Mouse (Mus musculus): ENCODE data around the gene Gm20509. TPM values are rescaled to one million over a fixed set of nuclear protein-coding genes. Genes with fewer than 3 reads are reported as not detected.

Gene Gm20509
- not detected in 2 replicates for polyA plus RNA-seq (2014; fragmentation: Nextera tagmentation; extraction: Ambion mirVana)

DNA sequence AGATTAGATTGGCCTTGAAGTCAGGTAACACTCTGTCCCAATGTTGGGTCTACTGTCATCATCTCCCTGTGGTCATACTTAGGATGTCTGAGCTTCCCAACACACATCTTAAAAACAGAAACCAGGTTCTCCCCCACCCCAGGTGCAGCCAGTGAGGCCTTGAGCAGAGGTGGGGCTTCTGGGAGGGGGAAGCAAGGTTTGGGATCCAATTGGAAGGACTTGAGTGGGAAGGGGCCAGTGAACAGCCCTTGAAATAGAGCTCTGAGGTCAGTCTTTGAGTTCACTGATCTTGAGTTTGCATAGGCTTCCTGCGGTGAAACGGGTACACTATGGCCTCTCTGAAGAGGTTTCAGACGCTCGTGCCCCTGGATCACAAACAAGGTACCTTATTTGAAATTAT lies at the start of gene Gm20509:
TSS of gene Gm20509 (plus strand) at position 290 of the 400 bp plus-strand sequence.
- WGBS, result 84% methylated on average over 4 of the region's 4 CpGs
- H3K27me3 ChIP-seq (ENCODE audit: insufficient read depth, low read length), result peaks cover 17% of the 10 kb centered on the region; the same call in 1 of the 2 replicates
- TF ChIP-seq CTCF (IDR thresholded peaks at IDR 0.05; ENCODE audit: low read depth), result no peak

DNA sequence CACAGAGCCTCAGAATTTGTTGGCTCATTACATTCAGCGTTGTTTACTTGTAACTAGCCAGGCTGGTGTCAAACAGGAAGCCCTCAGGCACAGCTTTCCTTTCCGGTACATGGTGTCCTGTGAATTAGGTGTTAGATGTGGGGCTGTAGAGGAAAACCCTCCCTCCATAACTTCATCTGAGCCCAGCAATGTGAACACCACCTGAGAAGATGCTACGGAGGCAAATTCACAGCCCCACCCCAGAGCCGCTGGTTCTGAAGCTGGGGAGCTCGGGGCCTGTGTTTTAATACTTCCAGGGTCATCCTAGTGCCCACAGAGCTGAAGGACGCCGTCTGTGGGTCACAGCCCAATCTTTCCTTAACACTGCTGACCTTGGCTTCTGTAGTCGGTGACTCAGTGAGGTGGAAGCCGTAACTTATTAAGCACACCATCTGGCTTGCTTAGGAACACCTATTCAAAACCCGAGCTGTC lies 46.8 kb upstream of the Gm20509 start:
- TF ChIP-seq CTCF (IDR thresholded peaks at IDR 0.05; ENCODE audit: low read depth), result no peak
- no peak overlapping the region for H3K9ac ChIP-seq
- DNase-seq (no peak), ATAC-seq (ENCODE audit: insufficient read depth) (no peak)
- H3K27me3 ChIP-seq (ENCODE audit: insufficient read depth, low read length), result no peaks in the 10 kb centered on the region
- no peak overlapping the region for H3K4me2 ChIP-seq
- WGBS, result 39% methylated on average over 10 of the region's 10 CpGs
- H3K27ac ChIP-seq (ENCODE audit: low read depth), result no peak overlapping the region
- H3K9me3 ChIP-seq (ENCODE audit: low read depth, low read length), result no peaks in the 10 kb centered on the region
- H3K36me3 ChIP-seq (ENCODE audit: insufficient read depth), result no peaks in the 10 kb centered on the region
- no peaks in the 10 kb centered on the region for H3K4me1 ChIP-seq (ENCODE audit: insufficient read depth)
- H3K4me3 ChIP-seq (ENCODE audit: low read depth, low read length), result no peak overlapping the region

More for the DNA sequence above, at the start of gene Gm20509:
- no peak for DNase-seq
- peak within 1 kb of the TSS; percentile 85 for H3K4me2 ChIP-seq
- H3K9me3 ChIP-seq (ENCODE audit: low read depth, low read length), result no peaks in the 10 kb centered on the region
- H3K9ac ChIP-seq, result peak within 1 kb of the TSS; percentile 43
- no peak for ATAC-seq (ENCODE audit: insufficient read depth)
- peak within 1 kb of the TSS; percentile 39 for H3K4me3 ChIP-seq (ENCODE audit: low read depth, low read length)
- no peaks in the 10 kb centered on the region for H3K36me3 ChIP-seq (ENCODE audit: insufficient read depth)
- H3K4me1 ChIP-seq (ENCODE audit: insufficient read depth), result peaks cover 8% of the 10 kb centered on the region; the same call in 1 of the 2 replicates
- no peak within 1 kb of the TSS for H3K27ac ChIP-seq (ENCODE audit: low read depth)

- no peak overlapping the region for H3K27ac ChIP-seq (ENCODE audit: low read depth)
- H3K27me3 ChIP-seq (ENCODE audit: insufficient read depth, low read length), result no peaks in the 10 kb centered on the region
- H3K36me3 ChIP-seq (ENCODE audit: insufficient read depth), result no peaks in the 10 kb centered on the region
- no peak overlapping the region for H3K4me2 ChIP-seq
- H3K9ac ChIP-seq, result no peak overlapping the region
- TF ChIP-seq CTCF (IDR thresholded peaks at IDR 0.05; ENCODE audit: low read depth), result no peak
- DNase-seq, result no peak
- no peaks in the 10 kb centered on the region for H3K9me3 ChIP-seq (ENCODE audit: low read depth, low read length)
- H3K4me1 ChIP-seq (ENCODE audit: insufficient read depth), result 0 out of 2 replicates have a peak, but pooled peaks cover 3% of the 10 kb centered on the region
- no peak for ATAC-seq (ENCODE audit: insufficient read depth)
- no peak overlapping the region for H3K4me3 ChIP-seq (ENCODE audit: low read depth, low read length)
- WGBS, result 78% methylated on average over 4 of the region's 4 CpGs
Observed at GRCm38 (mm10) chr9:73059224-73059623, 43.0 kb upstream of the Gm20509 start.

GRCm38 (mm10) chr9:73063621-73064290 lies 38.5 kb upstream of the Gm20509 start:
- Histone ChIP-seq H3K36me3 (ENCODE audit: insufficient read depth) (no peaks in the 10 kb centered on the region), H3K9me3 (ENCODE audit: low read depth, low read length) (no peaks in the 10 kb centered on the region), H3K9ac (no peak overlapping the region), H3K27ac (ENCODE audit: low read depth) (no peak overlapping the region), H3K4me2 (peak overlapping the region; percentile 48), H3K27me3 (ENCODE audit: insufficient read depth, low read length) (no peaks in the 10 kb centered on the region), H3K4me3 (ENCODE audit: low read depth, low read length) (no peak overlapping the region), H3K4me1 (ENCODE audit: insufficient read depth) (peaks cover 11% of the 10 kb centered on the region; the same call in 1 of the 2 replicates)
- 23% methylated on average over 15 of the region's 15 CpGs for WGBS
- DNase-seq (peak; percentile 16), ATAC-seq (ENCODE audit: insufficient read depth) (no peak)
- TF ChIP-seq CTCF (IDR thresholded peaks at IDR 0.05; ENCODE audit: low read depth), result no peak

DNA sequence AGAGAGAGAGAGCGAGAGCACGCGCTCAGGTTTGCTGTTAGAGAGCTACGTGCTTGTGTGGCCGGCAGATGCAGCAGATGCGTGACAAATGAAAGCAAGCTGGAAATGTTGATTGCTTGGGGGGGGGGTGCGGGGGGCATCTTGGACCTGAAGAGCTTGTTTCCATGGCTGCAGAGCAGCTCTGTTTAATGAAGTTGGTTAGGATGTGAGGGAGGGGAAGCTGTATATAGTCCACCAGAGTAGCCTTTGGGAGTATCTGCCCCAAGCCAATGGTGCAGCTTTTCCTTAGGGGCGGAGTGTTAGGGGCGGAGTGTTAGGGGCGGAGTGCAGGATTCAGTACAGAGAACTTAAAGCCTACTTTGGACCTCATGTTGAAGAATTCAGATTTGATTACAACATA lies 35.2 kb upstream of the Gm20509 start:
- no peak overlapping the region for H3K4me3 ChIP-seq (ENCODE audit: low read depth, low read length)
- H3K27ac ChIP-seq (ENCODE audit: low read depth), result no peak overlapping the region
- H3K27me3 ChIP-seq (ENCODE audit: insufficient read depth, low read length), result no peaks in the 10 kb centered on the region
- no peaks in the 10 kb centered on the region for H3K9me3 ChIP-seq (ENCODE audit: low read depth, low read length)
- no peak for TF ChIP-seq CTCF (IDR thresholded peaks at IDR 0.05; ENCODE audit: low read depth)
- H3K36me3 ChIP-seq (ENCODE audit: insufficient read depth), result no peaks in the 10 kb centered on the region
- peaks cover 11% of the 10 kb centered on the region; the same call in 1 of the 2 replicates for H3K4me1 ChIP-seq (ENCODE audit: insufficient read depth)
- peak; percentile 78 for ATAC-seq (ENCODE audit: insufficient read depth)
- WGBS, result 25% methylated on average over 9 of the region's 10 CpGs
- H3K4me2 ChIP-seq, result peak overlapping the region; percentile 44; the same call in 1 of the 2 replicates
- H3K9ac ChIP-seq, result no peak overlapping the region
- peak; percentile 57 for DNase-seq

DNA sequence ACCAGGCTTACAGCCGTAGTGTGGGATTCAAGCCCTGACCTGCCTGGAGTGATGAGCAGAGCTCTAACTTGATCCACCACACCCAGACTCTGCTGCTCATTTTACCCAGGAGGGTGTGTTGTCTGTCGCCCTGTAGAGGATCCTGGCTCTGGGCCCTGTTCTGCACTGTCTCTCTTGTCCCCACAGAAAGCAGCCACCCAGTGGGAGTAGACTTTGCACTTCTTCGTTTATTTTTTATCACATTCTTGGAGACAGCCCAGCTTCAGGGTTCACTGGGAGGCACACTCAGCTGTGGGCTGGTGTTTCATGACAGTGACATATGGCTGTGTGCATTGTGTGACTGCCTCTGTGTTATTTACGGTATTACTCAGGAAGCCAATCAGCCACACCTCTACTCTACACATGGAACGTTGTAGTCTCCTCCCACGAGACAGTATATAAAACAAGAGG lies 34.0 kb upstream of the Gm20509 start:
- Histone ChIP-seq H3K4me2 (0 out of 2 replicates have a peak overlapping the region, but pooled peaks have one; percentile 0), H3K27ac (ENCODE audit: low read depth) (peak overlapping the region; percentile 26; the same call in 1 of the 2 replicates), H3K27me3 (ENCODE audit: insufficient read depth, low read length) (no peaks in the 10 kb centered on the region), H3K4me1 (ENCODE audit: insufficient read depth) (peaks cover 11% of the 10 kb centered on the region; the same call in 1 of the 2 replicates), H3K9me3 (ENCODE audit: low read depth, low read length) (no peaks in the 10 kb centered on the region), H3K4me3 (ENCODE audit: low read depth, low read length) (no peak overlapping the region), H3K9ac (no peak overlapping the region), H3K36me3 (ENCODE audit: insufficient read depth) (no peaks in the 10 kb centered on the region)
- no peak for TF ChIP-seq CTCF (IDR thresholded peaks at IDR 0.05; ENCODE audit: low read depth)
- WGBS, result 10% methylated on average over 6 of the region's 6 CpGs
- DNase-seq, result peak; percentile 57
- ATAC-seq (ENCODE audit: insufficient read depth), result peak; percentile 84

GRCm38 (mm10) chr9:73068688-73069087 lies 33.6 kb upstream of the Gm20509 start:
- no peaks in the 10 kb centered on the region for H3K36me3 ChIP-seq (ENCODE audit: insufficient read depth)
- no peaks in the 10 kb centered on the region for H3K27me3 ChIP-seq (ENCODE audit: insufficient read depth, low read length)
- no peak overlapping the region for H3K4me2 ChIP-seq
- WGBS, result 65% methylated on average over 6 of the region's 6 CpGs
- peaks cover 8% of the 10 kb centered on the region; the same call in 1 of the 2 replicates for H3K4me1 ChIP-seq (ENCODE audit: insufficient read depth)
- ATAC-seq (ENCODE audit: insufficient read depth) (0 out of 2 replicates have a peak, but pooled peaks have one; percentile 45), DNase-seq (peak; percentile 41)
- H3K27ac ChIP-seq (ENCODE audit: low read depth), result peak overlapping the region; percentile 48; the same call in 1 of the 2 replicates
- H3K9ac ChIP-seq, result no peak overlapping the region
- H3K4me3 ChIP-seq (ENCODE audit: low read depth, low read length), result no peak overlapping the region
- TF ChIP-seq CTCF (IDR thresholded peaks at IDR 0.05; ENCODE audit: low read depth), result no peak
- H3K9me3 ChIP-seq (ENCODE audit: low read depth, low read length), result no peaks in the 10 kb centered on the region
